Mouse (Mus musculus) embryonic facial prominence, embryonic 14.5 days (tissue): ENCODE measurements around the gene Mapkapk5. TPM values are rescaled to one million over a fixed set of nuclear protein-coding genes. Genes with fewer than 3 reads are reported as not detected.

Experiments used
- ATAC-seq: fragments of 200-750 bp; cut with Nextera tagmentation; 2 replicates; pipeline ENCODE4 v1.8.0; 2017; ENCODE audit warnings: low read depth, moderate number of reproducible peaks, moderate TSS enrichment
- DNase-seq: peaks from one replicate; pipeline ENCODE4 v3.0.0-alpha.2; 2015; ENCODE audit warnings: low spot score
- H3K27ac ChIP-seq: fragments of 300-500 bp; sonication (generic); replicated peaks from 2 replicates; pipeline ENCODE4 v1.5.1; 2014; ENCODE audit warnings: low read depth, mild to moderate bottlenecking, low read length, moderate library complexity
- H3K27me3 ChIP-seq: fragments of 300-500 bp; sonication (generic); replicated peaks from 2 replicates; pipeline ENCODE4 v1.6.1; 2014; ENCODE audit warnings: low read length; ENCODE audit not compliant: control insufficient read depth, insufficient read depth
- H3K36me3 ChIP-seq: fragments of 300-500 bp; sonication (generic); 2 replicates; pipeline ENCODE4 v1.6.1; 2014; ENCODE audit warnings: low read length, mixed read lengths; ENCODE audit not compliant: control insufficient read depth, insufficient read depth
- H3K4me1 ChIP-seq: fragments of 300-500 bp; sonication (generic); 2 replicates; pipeline ENCODE4 v1.6.1; 2014; ENCODE audit warnings: antibody characterized with exemption, low read length; ENCODE audit not compliant: control insufficient read depth, insufficient read depth
- H3K4me2 ChIP-seq: fragments of 300-500 bp; sonication (generic); 2 replicates; pipeline ENCODE4 v1.6.1; 2014; ENCODE audit warnings: low read depth, mild to moderate bottlenecking, low read length, moderate library complexity, mixed read lengths
- H3K4me3 ChIP-seq: fragments of 300-500 bp; sonication (generic); 2 replicates; pipeline ENCODE4 v1.5.1; 2014; ENCODE audit warnings: low read depth, mild to moderate bottlenecking, low read length
- H3K9ac ChIP-seq: fragments of 300-500 bp; sonication (generic); 2 replicates; pipeline ENCODE4 v1.6.1; 2014; ENCODE audit warnings: low read depth, mild to moderate bottlenecking, low read length, moderate library complexity, mixed read lengths
- H3K9me3 ChIP-seq: fragments of 300-500 bp; sonication (generic); 2 replicates; pipeline ENCODE4 v1.6.1; 2016; ENCODE audit warnings: low read length; ENCODE audit not compliant: control insufficient read depth
- WGBS: fragments of 180-500 bp; shearing (Covaris S2); extraction: QIAGEN DNeasy Blood & Tissue Kit; methylation state at CpG from one replicate; pipeline ENCODE4 v1.1.7; 2014; 5-methylcytosine and 5-hydroxymethylcytosine counted together
- polyA plus RNA-seq: library from polyadenylated mRNA; unstranded; fragments of >200 nt; fragmentation: Nextera tagmentation; extraction: Ambion mirVana; gene quantifications from 2 replicates; pipeline ENCODE4 v1.2.1, GENCODE M21; 2014

The Mapkapk5 gene
- polyA plus RNA-seq, 1 experiment from 2014 or later = 46.5 TPM

DNA sequence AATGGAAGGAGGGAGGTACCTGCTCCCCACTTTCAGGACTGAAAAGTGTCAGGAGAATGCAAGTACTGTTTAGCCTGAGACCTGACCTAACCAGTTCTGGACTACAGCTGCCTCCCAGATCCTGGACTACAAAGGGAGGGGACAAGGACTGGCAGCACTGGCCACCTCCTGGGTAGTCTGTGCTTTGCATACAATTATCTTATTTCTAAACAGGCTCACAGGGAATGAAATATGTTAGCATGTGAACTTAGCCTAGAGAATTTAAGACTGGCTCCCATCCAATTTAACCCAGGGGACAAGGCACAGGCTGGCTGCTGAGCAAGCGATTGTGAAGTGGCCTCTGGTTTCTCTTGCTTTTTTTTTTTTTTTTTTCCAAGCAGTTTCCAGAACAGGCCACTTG, 25.1 kb upstream of the Mapkapk5 start:
- whole genome bisulfite sequencing = 77% methylated on average over 1 of the region's 1 CpGs
- Histone ChIP-seq H3K27me3 (no peaks in the 10 kb centered on the region), H3K4me3 (no peak overlapping the region), H3K4me1 (no peaks in the 10 kb centered on the region), H3K27ac (no peak overlapping the region), H3K9me3 (no peaks in the 10 kb centered on the region), H3K9ac (no peak overlapping the region), H3K36me3 (peaks cover 61% of the 10 kb centered on the region), H3K4me2 (no peak overlapping the region)
- ATAC-seq (no peak), DNase-seq (no peak)

DNA sequence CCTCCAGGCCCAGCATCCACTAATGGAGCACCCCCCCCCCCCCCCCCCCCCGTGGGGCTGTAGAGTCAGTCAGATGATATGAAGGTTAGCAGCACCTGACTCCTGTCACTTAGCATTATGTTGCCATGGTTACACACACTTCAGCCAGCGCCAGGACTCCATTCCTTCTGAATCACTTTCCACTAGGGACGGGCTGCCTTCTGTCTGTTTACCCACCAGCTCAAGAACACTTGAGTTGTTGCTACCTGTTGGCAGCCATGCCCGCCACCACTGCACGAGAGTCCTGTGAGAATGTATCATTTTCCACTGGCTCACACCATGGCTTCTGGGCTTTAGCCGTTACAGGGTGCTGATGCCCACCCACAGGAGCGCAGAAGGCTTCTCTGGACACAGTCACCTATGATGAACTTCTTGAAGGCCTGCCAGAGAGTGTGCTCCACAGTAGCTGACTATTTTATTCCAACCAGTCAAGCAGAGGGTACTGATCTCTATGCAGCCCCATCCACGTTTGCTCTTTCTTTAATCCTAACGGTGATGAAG, 24.2 kb upstream of the Mapkapk5 start:
- no peaks in the 10 kb centered on the region for H3K4me1 ChIP-seq
- ATAC-seq (no peak), DNase-seq (no peak)
- no peaks in the 10 kb centered on the region for H3K27me3 ChIP-seq
- 73% methylated on average over 8 of the region's 9 CpGs for WGBS
- no peak overlapping the region for H3K27ac ChIP-seq
- H3K9ac ChIP-seq = no peak overlapping the region
- H3K4me2 ChIP-seq = no peak overlapping the region
- peaks cover 52% of the 10 kb centered on the region for H3K36me3 ChIP-seq
- no peak overlapping the region for H3K4me3 ChIP-seq
- no peaks in the 10 kb centered on the region for H3K9me3 ChIP-seq

DNA sequence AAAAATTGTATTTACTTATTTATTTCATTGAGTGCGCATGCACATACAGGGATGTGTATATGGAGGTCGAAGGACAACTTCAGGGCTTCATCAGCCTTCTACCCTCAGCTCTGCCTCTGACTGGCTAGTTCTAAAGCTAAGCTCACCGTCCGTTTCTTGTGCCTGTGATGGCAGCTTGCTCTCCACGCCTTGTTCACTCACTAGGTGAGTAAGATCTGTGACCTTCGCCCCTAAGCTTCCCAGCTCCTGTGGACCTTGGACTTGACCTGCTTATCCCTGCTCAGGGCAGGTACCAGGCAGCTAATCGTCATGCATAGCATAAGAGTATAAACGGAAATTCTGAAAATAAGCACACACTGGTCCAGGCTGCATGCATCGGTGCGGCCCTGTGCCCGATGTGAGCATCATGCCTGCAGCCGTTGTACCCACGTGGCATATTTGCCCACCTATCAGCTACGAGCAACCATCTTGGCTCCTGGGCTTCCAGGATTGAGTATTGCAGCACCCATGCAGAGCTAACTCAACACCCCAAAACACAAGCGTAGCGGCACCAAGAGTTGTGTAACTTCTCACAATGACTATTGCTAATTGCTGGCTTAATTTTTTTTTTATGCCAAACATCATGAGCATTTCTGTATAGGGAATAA, 20.5 kb upstream of the Mapkapk5 start:
- ATAC-seq = no peak
- Histone ChIP-seq H3K9me3 (no peaks in the 10 kb centered on the region), H3K4me3 (no peak overlapping the region), H3K27me3 (no peaks in the 10 kb centered on the region), H3K9ac (no peak overlapping the region), H3K36me3 (peaks cover 22% of the 10 kb centered on the region), H3K4me1 (no peaks in the 10 kb centered on the region), H3K4me2 (no peak overlapping the region), H3K27ac (no peak overlapping the region)
- WGBS = 87% methylated on average over 16 of the region's 16 CpGs
- DNase-seq = no peak

DNA sequence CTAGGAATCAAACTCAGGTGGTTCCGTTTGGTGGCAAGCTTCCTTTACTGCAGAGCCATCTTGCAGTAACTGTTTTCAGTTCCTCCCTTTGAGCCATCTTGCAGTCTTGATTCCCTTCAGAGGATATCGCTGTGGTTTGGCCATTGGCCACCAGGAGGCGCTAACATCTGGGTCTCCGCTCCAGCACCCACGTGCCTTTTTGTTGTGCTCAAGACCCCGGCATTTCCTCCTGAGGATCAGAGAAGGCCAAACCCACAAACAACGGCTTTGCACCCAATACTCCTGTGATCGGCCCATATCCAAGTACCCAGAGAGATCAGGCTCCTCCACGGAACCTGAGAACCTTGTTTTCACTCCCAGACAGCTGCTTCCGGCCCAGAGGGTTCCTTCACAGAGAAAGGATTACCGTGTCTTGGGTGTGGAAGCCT, 18.8 kb upstream of the Mapkapk5 start:
- ATAC-seq (peak; percentile 82), DNase-seq (peak; percentile 90)
- Histone ChIP-seq H3K27ac (no peak overlapping the region), H3K27me3 (no peaks in the 10 kb centered on the region), H3K36me3 (peaks cover 6% of the 10 kb centered on the region; the same call in 1 of the 2 replicates), H3K4me1 (no peaks in the 10 kb centered on the region), H3K4me3 (peak overlapping the region; percentile 17), H3K4me2 (peak overlapping the region; percentile 36), H3K9ac (peak overlapping the region; percentile 39; the same call in 1 of the 2 replicates), H3K9me3 (no peaks in the 10 kb centered on the region)
- 8% methylated on average over 11 of the region's 11 CpGs for WGBS

GRCm38 (mm10) chr5:121562436-121562835, 16.7 kb upstream of the Mapkapk5 start:
- H3K36me3 ChIP-seq = no peaks in the 10 kb centered on the region
- H3K27me3 ChIP-seq = no peaks in the 10 kb centered on the region
- H3K4me2 ChIP-seq = no peak overlapping the region
- ATAC-seq (no peak), DNase-seq (no peak)
- 88% methylated on average over 3 of the region's 3 CpGs for WGBS
- H3K4me1 ChIP-seq = no peaks in the 10 kb centered on the region
- no peaks in the 10 kb centered on the region for H3K9me3 ChIP-seq
- H3K9ac ChIP-seq = no peak overlapping the region
- H3K27ac ChIP-seq = no peak overlapping the region
- no peak overlapping the region for H3K4me3 ChIP-seq

- Histone ChIP-seq H3K27me3 (no peaks in the 10 kb centered on the region), H3K4me1 (peaks cover 6% of the 10 kb centered on the region; the same call in 1 of the 2 replicates), H3K36me3 (no peaks in the 10 kb centered on the region), H3K4me3 (no peak overlapping the region), H3K9ac (no peak overlapping the region), H3K4me2 (no peak overlapping the region), H3K9me3 (no peaks in the 10 kb centered on the region), H3K27ac (no peak overlapping the region)
- ATAC-seq = no peak
- no peak for DNase-seq
- 89% methylated on average over 7 of the region's 7 CpGs for WGBS
These were observed 3.5 kb upstream of the Mapkapk5 start for GRCm38 (mm10) chr5:121549196-121549595.

- no peak overlapping the region for H3K4me2 ChIP-seq
- H3K27ac ChIP-seq = no peak overlapping the region
- no peaks in the 10 kb centered on the region for H3K9me3 ChIP-seq
- H3K4me3 ChIP-seq = no peak overlapping the region
- ATAC-seq = no peak
- peaks cover 14% of the 10 kb centered on the region; the same call in 1 of the 2 replicates for H3K4me1 ChIP-seq
- H3K36me3 ChIP-seq = no peaks in the 10 kb centered on the region
- WGBS = 91% methylated on average over 3 of the region's 3 CpGs
- no peak overlapping the region for H3K9ac ChIP-seq
- no peak for DNase-seq
- H3K27me3 ChIP-seq = no peaks in the 10 kb centered on the region
These were observed 1.4 kb upstream of the Mapkapk5 start for GRCm38 (mm10) chr5:121547084-121547483.

DNA sequence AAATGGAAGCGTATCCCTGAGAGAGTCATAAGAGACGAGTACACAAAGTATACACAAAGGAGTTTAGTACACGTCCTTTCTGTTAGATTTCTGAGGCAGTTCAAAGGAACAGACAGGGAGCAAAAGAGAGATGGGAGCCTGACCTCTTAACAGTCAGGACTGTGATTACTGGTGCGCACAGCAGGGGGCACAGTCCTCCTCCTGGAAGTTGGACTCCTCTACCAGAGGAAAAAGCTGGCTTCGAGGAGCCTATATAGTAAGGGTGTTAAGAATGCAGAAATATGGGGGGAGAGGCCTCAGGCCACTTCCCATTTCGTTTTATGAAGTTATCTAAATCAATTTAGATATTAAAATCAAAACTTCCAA, 808 bp upstream of the Mapkapk5 start:
- 36% methylated on average over 6 of the region's 6 CpGs for WGBS
- H3K4me2 ChIP-seq = peak overlapping the region; percentile 82

More for the DNA sequence above, 808 bp upstream of the Mapkapk5 start:
- peak overlapping the region; percentile 96 for H3K9ac ChIP-seq
- H3K4me1 ChIP-seq = peaks cover 14% of the 10 kb centered on the region; the same call in 1 of the 2 replicates
- no peaks in the 10 kb centered on the region for H3K9me3 ChIP-seq
- H3K27ac ChIP-seq = peak overlapping the region; percentile 96
- DNase-seq (peak; percentile 69), ATAC-seq (peak; percentile 45; the same call in 1 of the 2 replicates)
- H3K36me3 ChIP-seq = no peaks in the 10 kb centered on the region
- peak overlapping the region; percentile 97 for H3K4me3 ChIP-seq
- H3K27me3 ChIP-seq = no peaks in the 10 kb centered on the region
